Mouse (Mus musculus): ENCODE measurements around the gene Tapt1.

Tapt1 gene

GRCm38 (mm10) chr5:44234606-44235005 lies 8.2 kb upstream of the Tapt1 start:
- DNase-seq (ENCODE audit: extremely low spot score): no peak

- DNase-seq (ENCODE audit: extremely low spot score): no peak
Measured at GRCm38 (mm10) chr5:44233933-44234332, 7.5 kb upstream of the Tapt1 start.

GRCm38 (mm10) chr5:44228756-44229155 lies 2.3 kb upstream of the Tapt1 start:
- DNase-seq (ENCODE audit: extremely low spot score): no peak

- no peak for DNase-seq (ENCODE audit: extremely low spot score)
Measured at GRCm38 (mm10) chr5:44228323-44228722, 1.9 kb upstream of the Tapt1 start.

GRCm38 (mm10) chr5:44227462-44227840 lies 1.0 kb upstream of the Tapt1 start:
- DNase-seq (ENCODE audit: extremely low spot score): no peak

- DNase-seq (ENCODE audit: extremely low spot score): peak; percentile 46
Measured at GRCm38 (mm10) chr5:44225911-44226520, 410 bp downstream of the Tapt1 start.

GRCm38 (mm10) chr5:44224916-44225600 lies 1.4 kb downstream of the Tapt1 start:
- DNase-seq (ENCODE audit: extremely low spot score): no peak

- peak; percentile 27 for DNase-seq (ENCODE audit: extremely low spot score)
Measured at GRCm38 (mm10) chr5:44224251-44224650, 2.2 kb downstream of the Tapt1 start.

- no peak for DNase-seq (ENCODE audit: extremely low spot score)
Measured at GRCm38 (mm10) chr5:44223341-44223881, 3.0 kb downstream of the Tapt1 start.

- DNase-seq (ENCODE audit: extremely low spot score): no peak
Measured at GRCm38 (mm10) chr5:44220430-44220829, 6.0 kb downstream of the Tapt1 start.

- DNase-seq (ENCODE audit: extremely low spot score): no peak
Measured at GRCm38 (mm10) chr5:44219871-44220270, 6.6 kb downstream of the Tapt1 start.

- no peak for DNase-seq (ENCODE audit: extremely low spot score)
Measured at GRCm38 (mm10) chr5:44218483-44218882, 7.9 kb downstream of the Tapt1 start.

- DNase-seq (ENCODE audit: extremely low spot score): no peak
Measured at GRCm38 (mm10) chr5:44217685-44218041, 8.8 kb downstream of the Tapt1 start.

- DNase-seq (ENCODE audit: extremely low spot score): no peak
Measured at GRCm38 (mm10) chr5:44217041-44217684, 9.3 kb downstream of the Tapt1 start.

GRCm38 (mm10) chr5:44215118-44215517 lies 11.3 kb downstream of the Tapt1 start:
- DNase-seq (ENCODE audit: extremely low spot score): no peak

GRCm38 (mm10) chr5:44214025-44214424 lies 12.4 kb downstream of the Tapt1 start:
- DNase-seq (ENCODE audit: extremely low spot score): no peak

- no peak for DNase-seq (ENCODE audit: extremely low spot score)
Measured at GRCm38 (mm10) chr5:44213391-44213790, 13.0 kb downstream of the Tapt1 start.

- no peak for DNase-seq (ENCODE audit: extremely low spot score)
Measured at GRCm38 (mm10) chr5:44211818-44212465, 14.5 kb downstream of the Tapt1 start.

GRCm38 (mm10) chr5:44207286-44207685 lies 19.1 kb downstream of the Tapt1 start:
- DNase-seq (ENCODE audit: extremely low spot score): no peak

- no peak for DNase-seq (ENCODE audit: extremely low spot score)
Measured at GRCm38 (mm10) chr5:44206651-44207050, 19.8 kb downstream of the Tapt1 start.

- DNase-seq (ENCODE audit: extremely low spot score): no peak
Measured at GRCm38 (mm10) chr5:44203410-44203809, 23.0 kb downstream of the Tapt1 start.

GRCm38 (mm10) chr5:44201665-44202064 lies 24.8 kb downstream of the Tapt1 start:
- no peak for DNase-seq (ENCODE audit: extremely low spot score)

All from embryo, embryonic 9.5 days (tissue).